Mouse (Mus musculus) MEL (cell line): Measurements from ENCODE around the gene Ccl9.

Experiments
- GABPA ChIP-seq: IDR thresholded peaks from 2 replicates; pipeline ENCODE4 v1.6.1; 2012; ENCODE audit warnings: low read depth, mild to moderate bottlenecking, inconsistent platforms, low read length, improper control_type of control experiment, moderate library complexity
- JUND ChIP-seq: IDR thresholded peaks from 2 replicates; pipeline ENCODE4 v1.6.1; 2011; ENCODE audit warnings: low read depth, mild to moderate bottlenecking, improper control_type of control experiment, low read length
- MAX ChIP-seq: IDR thresholded peaks from 2 replicates; pipeline ENCODE4 v1.6.1; 2011; ENCODE audit warnings: low read length, improper control_type of control experiment
- MXI1 ChIP-seq: IDR thresholded peaks from 2 replicates; pipeline ENCODE4 v1.6.1; 2011; ENCODE audit warnings: mild to moderate bottlenecking, low read depth, low read length, improper control_type of control experiment
- POLR2A ChIP-seq, 2 experiments: IDR thresholded peaks; 2 replicates each; pipeline ENCODE4 v1.6.1; 2011 to 2012; ENCODE audit warnings: low read length in 2 of 2, mild to moderate bottlenecking in 2 of 2, control low read depth in 1 of 2, improper control_type of control experiment in 1 of 2, low read depth in 1 of 2, moderate library complexity in 1 of 2; ENCODE audit not compliant: control insufficient read depth in 1 of 2, insufficient read depth in 1 of 2, poor library complexity in 1 of 2
- RAD21 ChIP-seq: IDR thresholded peaks from 2 replicates; pipeline ENCODE4 v1.6.1; 2011; ENCODE audit warnings: mild to moderate bottlenecking, low read depth, low read length, improper control_type of control experiment
- RCOR1 ChIP-seq: IDR thresholded peaks from 2 replicates; pipeline ENCODE4 v1.6.1; 2012; ENCODE audit warnings: low read depth, mild to moderate bottlenecking, inconsistent platforms, low read length, improper control_type of control experiment
- TAL1 ChIP-seq: IDR thresholded peaks from 2 replicates; pipeline ENCODE4 v1.6.1; 2012; ENCODE audit warnings: mild to moderate bottlenecking, inconsistent platforms, low read length, moderate library complexity, mixed read lengths

DNA sequence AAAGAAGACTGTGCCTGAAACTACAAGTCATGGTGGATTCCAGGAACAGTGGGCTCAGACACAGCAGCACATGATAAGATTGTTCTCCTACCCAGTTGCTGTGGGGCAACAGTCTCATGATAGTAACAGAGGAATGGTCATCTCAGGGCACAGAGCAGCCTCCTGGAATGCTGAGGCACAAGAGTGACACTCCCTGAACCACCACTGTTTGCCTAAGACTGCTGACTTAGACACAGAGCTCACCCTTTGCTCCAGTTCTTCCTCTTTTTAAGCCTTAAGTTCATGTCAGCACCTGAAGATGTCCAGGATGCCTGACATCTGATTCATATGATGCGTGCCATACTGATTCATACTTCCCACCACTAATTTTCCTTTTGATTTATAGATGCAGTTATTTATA is 38.1 kb upstream of the Ccl9 start:
- TF ChIP-seq RCOR1: no peak
- no peak for TF ChIP-seq POLR2A (IDR thresholded peaks at IDR 0.05; ENCODE audit: control insufficient read depth in 1 of 2, insufficient read depth in 1 of 2, low read depth in 1 of 2, low read length in 2 of 2, poor library complexity in 1 of 2)
- no peak for TF ChIP-seq TAL1
- no peak for TF ChIP-seq MAX
- TF ChIP-seq GABPA: no peak
- TF ChIP-seq JUND: no peak
- TF ChIP-seq RAD21: no peak
- no peak for TF ChIP-seq MXI1
